Mouse (Mus musculus) gastrocnemius, postnatal 25 days (tissue): ENCODE results near the gene Zfp94. TPM values are rescaled to one million over a fixed set of nuclear protein-coding genes. Genes with fewer than 3 reads are reported as not detected.
"Not testable (repeated sequence)": the region's sequence is repeated elsewhere in the genome, so short reads cannot be mapped to it uniquely, and the experiment has no call there.

ENCODE experiments used
- DNase-seq: peaks from one replicate; pipeline ENCODE4 v3.0.0; 2022
- total RNA-seq, 2 experiments: library from RNA; stranded (reverse); gene quantifications; 1 replicate in 1 of 2; 2 replicates in 1 of 2; pipeline ENCODE4 v1.2.3; 2021

Gene Zfp94
- total RNA-seq, 2 experiments from 2014 or later = 1.3 to 1.8 TPM

DNA sequence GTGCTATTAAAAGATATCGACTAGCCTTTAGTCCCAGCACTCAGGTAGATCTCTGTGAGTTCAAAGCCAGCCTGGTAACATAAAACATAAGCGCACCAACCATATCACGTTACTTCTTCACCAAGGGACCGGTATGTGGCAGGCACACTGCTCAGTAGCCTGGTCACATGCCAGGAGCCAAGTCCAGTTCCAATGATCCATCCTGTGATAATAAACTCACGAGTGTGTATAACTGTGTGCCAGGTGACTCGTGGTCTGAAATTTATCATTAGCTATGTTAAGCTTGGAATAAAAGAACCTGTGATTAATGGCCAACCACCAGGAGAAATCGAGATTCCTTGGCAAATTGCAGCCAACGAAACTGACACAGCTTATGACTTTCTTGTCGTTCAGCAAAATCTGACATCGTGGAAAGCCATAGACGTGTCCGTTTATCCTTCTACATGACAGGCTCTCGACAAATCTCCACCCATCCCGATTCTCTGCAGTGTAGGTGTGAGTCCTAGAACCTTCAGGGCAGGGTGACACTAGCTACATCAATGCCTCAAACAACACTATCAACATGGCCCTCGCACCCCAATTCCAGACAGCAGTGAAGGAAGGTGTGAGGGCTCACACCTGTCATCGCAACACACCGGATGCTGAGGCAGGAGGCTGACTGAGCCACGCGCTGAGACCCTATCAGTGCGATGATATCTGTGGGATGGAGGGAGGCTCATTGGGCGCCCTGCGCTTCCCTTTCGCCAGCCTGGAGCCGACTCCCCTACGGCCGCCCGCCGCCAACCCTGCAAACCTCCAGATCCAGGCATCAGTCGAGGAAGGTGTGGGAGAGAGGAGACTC, 520 bp downstream of the Zfp94 start:
- DNase-seq = no peak

GRCm38 (mm10) chr7:24300771-24301282, 15.6 kb downstream of the Zfp94 start, which contains the start of gene Zfp61:
Zfp61 (minus strand) TSS chr7:24301232.
- DNase-seq = peak; percentile 21

DNA sequence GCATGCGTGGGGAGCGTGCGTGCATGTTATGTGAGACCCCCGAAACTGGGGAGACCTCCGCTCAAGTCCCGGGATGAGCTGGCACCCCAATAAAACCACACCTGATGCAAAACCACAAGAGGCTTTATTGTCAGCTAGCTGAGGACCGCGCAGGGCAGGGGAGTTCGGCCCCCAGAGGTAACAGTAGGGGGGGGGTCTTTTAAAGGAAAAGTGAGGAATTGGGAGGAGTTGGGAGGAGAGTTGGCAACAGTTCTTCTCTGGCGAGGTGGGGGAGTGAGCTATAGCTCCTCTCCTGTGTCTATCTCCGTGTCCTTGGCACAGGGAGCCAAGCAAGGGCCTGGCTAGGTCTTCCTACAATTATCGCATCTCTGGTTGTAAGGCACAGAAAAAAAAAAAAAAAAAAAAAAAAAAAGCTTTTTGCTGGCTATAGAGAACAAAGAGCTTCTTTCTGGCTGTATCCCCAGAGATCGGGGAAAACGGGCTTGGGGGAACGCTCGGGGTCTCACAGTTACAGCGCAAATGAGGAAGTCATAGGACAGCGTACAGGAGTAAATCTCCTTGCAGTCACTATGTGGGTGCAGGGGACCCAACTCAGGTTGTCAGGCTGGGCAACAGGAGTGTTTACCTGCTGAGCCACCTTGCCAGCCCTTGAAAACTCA, 16.5 kb downstream of the Zfp94 start:
- DNase-seq = no peak

GRCm38 (mm10) chr7:24298973-24299708, 17.3 kb downstream of the Zfp94 start:
- peak; percentile 57 for DNase-seq

DNA sequence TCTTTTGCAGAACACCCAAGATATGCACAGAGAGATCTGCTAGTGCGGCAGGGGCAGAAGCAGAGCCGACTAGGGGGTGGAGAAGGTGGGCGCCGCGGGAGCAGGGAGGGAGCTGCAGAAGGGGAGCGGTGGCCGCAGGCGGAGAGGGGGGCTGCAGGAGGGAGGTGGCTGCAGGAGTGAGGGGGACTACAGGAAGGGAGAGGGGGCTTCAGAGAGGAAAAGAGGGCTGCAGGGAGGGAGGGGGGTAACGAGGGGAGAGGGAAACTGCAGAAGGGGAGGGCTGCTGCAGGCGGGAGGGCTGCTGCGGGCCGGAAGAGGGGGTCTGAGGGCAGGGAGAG, 17.9 kb downstream of the Zfp94 start:
- DNase-seq = no peak

DNA sequence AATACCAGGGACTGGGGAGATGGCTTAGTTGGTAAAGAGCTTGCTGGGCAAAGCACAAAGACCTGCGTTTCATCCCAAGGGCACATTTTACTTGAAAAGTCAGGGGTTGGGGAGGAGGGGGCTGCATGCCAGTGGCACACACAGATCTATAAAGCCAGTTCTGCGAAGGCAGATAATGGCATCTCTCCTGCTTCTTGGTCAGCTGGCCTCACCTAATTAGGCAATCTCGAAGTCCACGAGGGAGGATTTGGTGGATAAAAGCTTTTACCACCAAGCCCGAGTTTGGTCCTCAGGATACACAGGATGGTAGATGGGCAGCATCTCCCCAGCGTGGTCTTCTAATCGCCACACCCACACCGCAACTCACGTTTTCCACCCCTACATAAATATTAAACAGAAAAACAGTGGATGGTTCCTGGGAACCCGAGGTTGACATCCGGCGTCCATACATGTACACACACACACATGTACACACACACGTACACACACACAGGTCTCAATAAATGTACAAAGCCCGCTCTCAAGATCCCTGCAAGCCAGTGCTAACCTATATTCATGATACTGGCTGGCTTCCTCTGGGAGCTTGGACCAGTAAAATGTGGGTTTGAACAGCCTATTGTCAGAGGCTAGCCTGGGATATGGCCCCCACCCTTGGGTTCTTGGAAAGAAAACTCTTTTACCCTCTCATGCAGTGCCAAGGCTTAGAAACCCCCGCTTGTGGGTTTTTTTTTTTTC, 18.9 kb downstream of the Zfp94 start:
- DNase-seq = no peak

DNA sequence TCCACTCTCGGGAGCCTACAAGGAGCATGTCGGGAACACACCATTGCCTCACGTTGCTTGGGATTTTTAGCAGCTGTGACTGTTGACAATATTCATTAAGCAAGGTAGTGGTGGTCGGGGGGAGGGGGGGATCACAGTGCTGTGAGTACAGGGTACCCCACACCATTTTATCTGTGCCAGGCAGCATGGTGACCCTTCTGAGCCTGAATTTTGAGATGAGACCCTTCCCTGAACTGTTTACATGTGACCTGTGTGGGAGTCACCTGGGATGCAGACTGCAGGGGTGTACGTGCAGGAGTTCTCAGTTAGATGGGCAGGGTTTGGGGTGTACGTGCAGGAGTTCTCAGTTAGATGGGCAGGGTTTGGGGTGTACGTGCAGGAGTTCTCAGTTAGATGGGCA, 20.1 kb downstream of the Zfp94 start:
- DNase-seq = no peak

- DNase-seq = no peak
These were observed 21.1 kb downstream of the Zfp94 start for GRCm38 (mm10) chr7:24295376-24295775.

- no peak for DNase-seq
These were observed 21.7 kb downstream of the Zfp94 start for GRCm38 (mm10) chr7:24294763-24295162.

GRCm38 (mm10) chr7:24293061-24293851, 23.2 kb downstream of the Zfp94 start:
- DNase-seq = no peak

GRCm38 (mm10) chr7:24291387-24292090, 24.9 kb downstream of the Zfp94 start:
- no peak for DNase-seq

GRCm38 (mm10) chr7:24290106-24290693, 26.3 kb downstream of the Zfp94 start:
- DNase-seq = no peak

DNA sequence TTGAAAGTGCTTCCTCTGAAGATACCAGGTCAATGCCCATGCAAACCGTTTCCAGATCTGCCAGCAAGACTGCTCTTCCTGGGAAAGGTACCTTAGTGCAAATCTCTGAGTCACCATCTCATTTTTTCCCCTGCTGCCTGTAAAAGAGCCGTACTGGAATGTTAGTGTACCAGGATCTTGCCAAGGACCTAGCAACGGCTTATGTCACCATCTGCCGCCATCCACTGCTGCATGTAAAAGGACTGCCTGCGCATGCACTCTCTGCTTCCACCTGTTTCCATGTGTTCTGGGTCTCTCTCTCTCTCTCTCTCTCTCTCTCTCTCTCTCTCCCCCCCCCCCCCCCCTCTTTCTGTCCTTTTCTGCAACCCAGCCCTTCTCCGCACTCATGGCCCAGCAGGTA, 28.0 kb downstream of the Zfp94 start:
- DNase-seq = no peak

DNA sequence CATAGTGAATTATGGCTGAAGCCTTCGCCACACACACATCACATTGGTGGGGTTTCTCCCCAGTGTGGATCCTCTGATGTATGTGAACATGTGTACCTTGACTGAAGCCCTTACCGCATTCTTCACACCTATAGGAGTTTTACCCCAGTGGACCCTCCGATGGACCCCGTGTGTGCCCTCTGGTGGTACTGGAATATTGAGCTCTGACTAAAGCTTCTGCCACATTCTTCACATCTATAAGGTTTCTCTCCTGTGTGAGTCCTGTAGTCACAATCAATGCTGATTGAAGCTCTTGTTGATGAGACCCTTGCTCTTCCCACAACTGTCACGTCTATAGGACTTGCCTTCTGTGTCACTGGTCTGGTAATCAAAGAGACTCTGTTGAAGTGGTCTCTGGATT, 28.8 kb downstream of the Zfp94 start:
- DNase-seq = no peak

- DNase-seq = no peak
These were observed 29.6 kb downstream of the Zfp94 start for GRCm38 (mm10) chr7:24286916-24287315.

DNA sequence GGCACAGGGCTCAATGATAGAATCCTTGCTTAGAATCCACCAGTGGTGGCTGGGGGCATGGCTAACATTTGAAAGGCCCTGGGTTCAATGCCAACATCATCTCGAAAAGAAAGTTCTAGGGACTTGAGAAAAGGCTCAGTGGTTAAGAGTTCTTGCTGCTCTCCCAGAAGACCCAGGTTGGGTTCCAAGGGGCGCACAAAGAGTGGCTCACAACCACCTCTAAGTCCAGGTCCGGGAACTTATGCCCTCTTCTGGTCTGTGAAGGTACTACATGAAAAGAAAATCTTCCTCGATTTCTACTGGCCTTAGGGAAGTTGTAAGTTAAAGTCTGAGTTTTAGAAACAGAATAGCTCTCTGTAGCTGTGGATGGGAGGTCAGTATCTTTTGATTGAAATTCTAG, 30.4 kb downstream of the Zfp94 start:
- DNase-seq = no peak

DNA sequence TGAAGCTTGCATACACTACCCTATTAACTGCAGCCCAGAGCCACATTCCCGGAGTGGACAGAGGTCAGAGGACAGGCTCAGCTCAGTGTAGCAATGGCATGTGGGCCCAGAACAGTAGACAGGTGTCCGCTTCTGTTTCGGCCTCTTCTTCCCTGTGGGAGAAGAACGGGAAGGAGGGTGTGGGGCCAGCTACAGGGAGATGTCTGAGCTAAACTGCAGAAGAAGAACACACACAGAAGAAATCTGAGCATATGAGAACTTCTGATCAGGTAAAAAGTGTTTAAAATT, 35.7 kb downstream of the Zfp94 start:
- DNase-seq = no peak

GRCm38 (mm10) chr7:24280031-24280857, 36.2 kb downstream of the Zfp94 start:
- DNase-seq = no peak

DNA sequence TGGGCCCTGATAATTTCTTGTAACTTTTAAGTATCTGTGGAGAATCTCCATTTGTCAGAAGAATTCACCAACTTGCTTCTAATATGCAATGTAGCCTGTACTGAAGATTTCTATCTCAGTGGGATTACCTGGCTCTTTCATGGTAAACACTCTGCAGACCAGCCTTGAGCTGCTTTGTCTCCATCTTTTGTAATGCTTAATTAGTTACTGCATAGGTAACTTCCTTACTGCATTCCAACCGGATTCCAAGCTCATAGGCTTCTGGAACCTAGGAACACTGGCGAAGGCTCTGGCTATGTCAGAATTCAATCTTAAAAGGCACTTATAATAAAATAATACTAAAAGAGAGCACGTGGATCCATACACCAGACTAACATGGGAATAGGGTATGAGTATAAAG, 37.7 kb downstream of the Zfp94 start:
- DNase-seq = not testable (repeated sequence)

DNA sequence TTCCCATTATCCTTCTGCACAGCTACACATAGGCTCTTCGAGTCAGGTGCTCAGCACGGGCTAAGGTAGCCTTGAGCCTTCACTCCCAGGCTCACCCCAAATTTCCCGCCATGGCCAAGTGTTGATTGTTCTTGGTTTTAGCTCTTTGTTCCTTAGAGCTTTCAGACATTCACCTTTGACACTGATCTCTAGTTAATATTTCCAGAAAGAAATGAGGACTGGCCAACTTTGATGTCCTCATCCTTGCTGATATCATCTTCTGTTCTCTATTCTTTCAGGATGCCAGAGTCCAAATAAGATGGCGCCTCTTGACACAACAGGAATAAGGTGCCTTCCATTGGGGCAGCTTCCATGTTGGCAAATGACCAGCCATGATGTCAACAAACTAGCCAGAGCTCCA, 42.0 kb downstream of the Zfp94 start:
- DNase-seq = no peak
